ENCODE assay signal across 19 mouse cellular contexts in genomic region chr7:136487556-136487955, GRCm38 (mm10).
A peak's percentile ranks its signal among the peaks of the same experiment; 100 is the strongest.
DNase-seq lines count a peak whose midpoint lies in the region; ATAC-seq lines count a peak whose summit lies in the region.
"Had no signal": no experiment of that assay in that cellular context is flagged by ENCODE, and none has a peak within 500 bp of the region (broad histone marks: within the 10 kb centered on the region; RNA-seq: fewer than 3 reads in every experiment).

No protein-coding gene starts in this region.

- no peak for ATAC-seq in hindbrain, embryonic 16.5 days
- no peak for ATAC-seq in hindbrain, embryonic 12.5 days (ENCODE audit: low FRiP score)
- no peak for ATAC-seq in neural tube, embryonic 13.5 days (ENCODE audit: low read depth)
- ATAC-seq in limb, embryonic 13.5 days (ENCODE audit: low FRiP score, low read depth), result no peak
- ATAC-seq: forebrain, embryonic 15.5 days; inflammation-experienced regulatory T-cells, adult 6 months; intestine, postnatal 0 days had no signal

- H3K4me1 ChIP-seq in hindbrain, embryonic 16.5 days (ENCODE audit: control insufficient read depth, insufficient read depth, low read depth, low read length), result peaks cover 20% of the 10 kb centered on the region
- H3K4me1 ChIP-seq in hindbrain, embryonic 12.5 days, result peaks cover 40% of the 10 kb centered on the region
- peaks cover 70% of the 10 kb centered on the region for H3K4me1 ChIP-seq in neural tube, embryonic 13.5 days (replicated peaks)
- H3K4me1 ChIP-seq in limb, embryonic 13.5 days, result peaks cover 72% of the 10 kb centered on the region

- 58% methylated on average over 5 of the region's 5 CpGs for WGBS in hindbrain, embryonic 16.5 days
- 72% methylated on average over 5 of the region's 5 CpGs for WGBS in hindbrain, embryonic 12.5 days
- 60% methylated on average over 5 of the region's 5 CpGs for WGBS in neural tube, embryonic 13.5 days
- 17% methylated on average over 5 of the region's 5 CpGs for WGBS in limb, embryonic 13.5 days

- no peaks in the 10 kb centered on the region for H3K36me3 ChIP-seq in hindbrain, embryonic 16.5 days (ENCODE audit: control insufficient read depth, insufficient read depth, low read length)
- H3K36me3 ChIP-seq in hindbrain, embryonic 12.5 days, result no peaks in the 10 kb centered on the region
- H3K36me3 ChIP-seq in neural tube, embryonic 13.5 days, result no peaks in the 10 kb centered on the region
- no peaks in the 10 kb centered on the region for H3K36me3 ChIP-seq in limb, embryonic 13.5 days
- H3K36me3 ChIP-seq: forebrain, embryonic 15.5 days; heart, embryonic 10.5 days had no signal

- H3K27ac ChIP-seq in hindbrain, embryonic 16.5 days (ENCODE audit: low read depth, low read length), result peak overlapping the region; percentile 23; the same call in 1 of the 2 replicates
- no peak overlapping the region for H3K27ac ChIP-seq in hindbrain, embryonic 12.5 days
- H3K27ac ChIP-seq in neural tube, embryonic 13.5 days (replicated peaks), result peak overlapping the region; percentile 43
- peak overlapping the region; percentile 52; the same call in 1 of the 2 replicates for H3K27ac ChIP-seq in limb, embryonic 13.5 days
- H3K27ac ChIP-seq: forebrain, embryonic 15.5 days; heart, embryonic 10.5 days had no signal

- no peaks in the 10 kb centered on the region for H3K9me3 ChIP-seq in hindbrain, embryonic 16.5 days (ENCODE audit: control insufficient read depth, low read length)
- H3K9me3 ChIP-seq in hindbrain, embryonic 12.5 days (replicated peaks), result no peaks in the 10 kb centered on the region
- no peaks in the 10 kb centered on the region for H3K9me3 ChIP-seq in neural tube, embryonic 13.5 days
- no peaks in the 10 kb centered on the region for H3K9me3 ChIP-seq in limb, embryonic 13.5 days
- H3K9me3 ChIP-seq: forebrain, embryonic 15.5 days; heart, embryonic 10.5 days had no signal

- H3K4me3 ChIP-seq in hindbrain, embryonic 16.5 days (ENCODE audit: low read length), result no peak overlapping the region
- no peak overlapping the region for H3K4me3 ChIP-seq in hindbrain, embryonic 12.5 days
- H3K4me3 ChIP-seq in neural tube, embryonic 13.5 days, result no peak overlapping the region
- H3K4me3 ChIP-seq in limb, embryonic 13.5 days, result no peak overlapping the region
- H3K4me3 ChIP-seq: forebrain, embryonic 15.5 days; heart, embryonic 10.5 days had no signal

- no peaks in the 10 kb centered on the region for H3K27me3 ChIP-seq in hindbrain, embryonic 16.5 days (replicated peaks; ENCODE audit: control insufficient read depth, insufficient read depth, low read length)
- peaks cover under 1% of the 10 kb centered on the region for H3K27me3 ChIP-seq in hindbrain, embryonic 12.5 days
- H3K27me3 ChIP-seq in neural tube, embryonic 13.5 days, result 0 out of 2 replicates have a peak, but pooled peaks cover under 1% of the 10 kb centered on the region
- peaks cover 9% of the 10 kb centered on the region; the same call in 1 of the 2 replicates for H3K27me3 ChIP-seq in limb, embryonic 13.5 days

- no peak overlapping the region; the same call in 1 of the 2 replicates for H3K9ac ChIP-seq in hindbrain, embryonic 16.5 days (ENCODE audit: low read depth, low read length)
- no peak overlapping the region for H3K9ac ChIP-seq in hindbrain, embryonic 12.5 days
- no peak overlapping the region for H3K9ac ChIP-seq in neural tube, embryonic 13.5 days
- no peak overlapping the region for H3K9ac ChIP-seq in limb, embryonic 13.5 days
- H3K9ac ChIP-seq: forebrain, embryonic 15.5 days had no signal

- no peak for DNase-seq in neural tube, embryonic 10.5 days (ENCODE audit: extremely low spot score, low spot score)
- no peak for DNase-seq in right cerebral cortex, adult 2 months (ENCODE audit: low spot score in 2 of 2)
- no peak for DNase-seq in right cerebral cortex, postnatal 14 days
- DNase-seq: adrenal gland, adult 8-10 months; adrenal gland, postnatal 36 days; cerebellum, adult 11-12 months; cerebellum, adult 9-11 months; gastrocnemius, postnatal 36 days; heart, adult 11 months; heart, postnatal 10 days; heart, postnatal 4 days had no signal

- H3K4me2 ChIP-seq in hindbrain, embryonic 16.5 days (ENCODE audit: low read length), result no peak overlapping the region
- H3K4me2 ChIP-seq in hindbrain, embryonic 12.5 days (replicated peaks), result no peak overlapping the region
- no peak overlapping the region for H3K4me2 ChIP-seq in neural tube, embryonic 13.5 days
- H3K4me2 ChIP-seq in limb, embryonic 13.5 days (replicated peaks), result no peak overlapping the region
- H3K4me2 ChIP-seq: forebrain, embryonic 15.5 days had no signal
